Mouse (Mus musculus): ENCODE results near the gene Mrps21.
"Not testable (repeated sequence)": the region's sequence is repeated elsewhere in the genome, so short reads cannot be mapped to it uniquely, and the experiment has no call there.

Mrps21 gene

GRCm38 (mm10) chr3:95892066-95893052, 21.0 kb upstream of the Mrps21 start:
- DNase-seq (ENCODE audit: low read depth in 2 of 2, low spot score in 2 of 2): no peak

- DNase-seq (ENCODE audit: low read depth in 2 of 2, low spot score in 2 of 2): no peak
These were observed 20.1 kb upstream of the Mrps21 start, which contains the start of gene BC028528 for GRCm38 (mm10) chr3:95891211-95892065. Gene BC028528 (minus strand): TSS chr3:95892005.

GRCm38 (mm10) chr3:95889664-95890063, 18.3 kb upstream of the Mrps21 start:
- DNase-seq (ENCODE audit: low read depth in 2 of 2, low spot score in 2 of 2): no peak

GRCm38 (mm10) chr3:95887596-95887995, 16.3 kb upstream of the Mrps21 start:
- no peak for DNase-seq (ENCODE audit: low read depth in 2 of 2, low spot score in 2 of 2)

- DNase-seq (ENCODE audit: low read depth in 2 of 2, low spot score in 2 of 2): no peak
These were observed 13.1 kb upstream of the Mrps21 start for GRCm38 (mm10) chr3:95884400-95884799.

GRCm38 (mm10) chr3:95882816-95883425, 11.6 kb upstream of the Mrps21 start:
- DNase-seq (ENCODE audit: low read depth in 2 of 2, low spot score in 2 of 2): peak in 1 of 2 experiments; percentile 69

- DNase-seq (ENCODE audit: low read depth in 2 of 2, low spot score in 2 of 2): peak; percentile 83
These were observed 10.9 kb upstream of the Mrps21 start, which contains the start of gene Ciart for GRCm38 (mm10) chr3:95881979-95882815. Gene Ciart (minus strand): TSS chr3:95882251.

- DNase-seq (ENCODE audit: low read depth in 2 of 2, low spot score in 2 of 2): no peak
These were observed 7.7 kb upstream of the Mrps21 start for GRCm38 (mm10) chr3:95879063-95879462.

GRCm38 (mm10) chr3:95872048-95872447, 729 bp upstream of the Mrps21 start:
- DNase-seq (ENCODE audit: low read depth in 2 of 2, low spot score in 2 of 2): no peak

GRCm38 (mm10) chr3:95870976-95871375, 343 bp downstream of the Mrps21 start:
- DNase-seq (ENCODE audit: low read depth in 2 of 2, low spot score in 2 of 2): no peak

- no peak for DNase-seq (ENCODE audit: low read depth in 2 of 2, low spot score in 2 of 2)
These were observed 3.9 kb downstream of the Mrps21 start for GRCm38 (mm10) chr3:95867408-95867807.

GRCm38 (mm10) chr3:95866071-95866470, 5.2 kb downstream of the Mrps21 start:
- no peak for DNase-seq (ENCODE audit: low read depth in 2 of 2, low spot score in 2 of 2)

- DNase-seq (ENCODE audit: low read depth in 2 of 2, low spot score in 2 of 2): no peak
These were observed 5.7 kb downstream of the Mrps21 start for GRCm38 (mm10) chr3:95865571-95865970.

GRCm38 (mm10) chr3:95865050-95865449, 6.3 kb downstream of the Mrps21 start:
- no peak for DNase-seq (ENCODE audit: low read depth in 2 of 2, low spot score in 2 of 2)

- no peak for DNase-seq (ENCODE audit: low read depth in 2 of 2, low spot score in 2 of 2)
These were observed 7.7 kb downstream of the Mrps21 start for GRCm38 (mm10) chr3:95863578-95863977.

GRCm38 (mm10) chr3:95861796-95862195, 9.5 kb downstream of the Mrps21 start:
- peak; percentile 78 to 85 for DNase-seq (ENCODE audit: low read depth in 2 of 2, low spot score in 2 of 2)

GRCm38 (mm10) chr3:95861216-95861615, 10.1 kb downstream of the Mrps21 start:
- DNase-seq (ENCODE audit: low read depth in 2 of 2, low spot score in 2 of 2): peak in 1 of 2 experiments; percentile 26

- DNase-seq (ENCODE audit: low read depth in 2 of 2, low spot score in 2 of 2): no peak
These were observed 11.0 kb downstream of the Mrps21 start for GRCm38 (mm10) chr3:95860323-95860722.

GRCm38 (mm10) chr3:95858278-95858677, 13.0 kb downstream of the Mrps21 start:
- DNase-seq (ENCODE audit: low read depth in 2 of 2, low spot score in 2 of 2): not testable (repeated sequence)

GRCm38 (mm10) chr3:95857050-95857449, 14.3 kb downstream of the Mrps21 start:
- DNase-seq (ENCODE audit: low read depth in 2 of 2, low spot score in 2 of 2): not testable (repeated sequence)
